Mouse (Mus musculus): Measurements from ENCODE around the gene Gtf2h5. TPM values are rescaled to one million over a fixed set of nuclear protein-coding genes. Genes with fewer than 3 reads are reported as not detected.

Gtf2h5 gene
- 2.9 and 5.9 TPM in 2 replicates for polyA plus RNA-seq (2012; rRNA removed)

DNA sequence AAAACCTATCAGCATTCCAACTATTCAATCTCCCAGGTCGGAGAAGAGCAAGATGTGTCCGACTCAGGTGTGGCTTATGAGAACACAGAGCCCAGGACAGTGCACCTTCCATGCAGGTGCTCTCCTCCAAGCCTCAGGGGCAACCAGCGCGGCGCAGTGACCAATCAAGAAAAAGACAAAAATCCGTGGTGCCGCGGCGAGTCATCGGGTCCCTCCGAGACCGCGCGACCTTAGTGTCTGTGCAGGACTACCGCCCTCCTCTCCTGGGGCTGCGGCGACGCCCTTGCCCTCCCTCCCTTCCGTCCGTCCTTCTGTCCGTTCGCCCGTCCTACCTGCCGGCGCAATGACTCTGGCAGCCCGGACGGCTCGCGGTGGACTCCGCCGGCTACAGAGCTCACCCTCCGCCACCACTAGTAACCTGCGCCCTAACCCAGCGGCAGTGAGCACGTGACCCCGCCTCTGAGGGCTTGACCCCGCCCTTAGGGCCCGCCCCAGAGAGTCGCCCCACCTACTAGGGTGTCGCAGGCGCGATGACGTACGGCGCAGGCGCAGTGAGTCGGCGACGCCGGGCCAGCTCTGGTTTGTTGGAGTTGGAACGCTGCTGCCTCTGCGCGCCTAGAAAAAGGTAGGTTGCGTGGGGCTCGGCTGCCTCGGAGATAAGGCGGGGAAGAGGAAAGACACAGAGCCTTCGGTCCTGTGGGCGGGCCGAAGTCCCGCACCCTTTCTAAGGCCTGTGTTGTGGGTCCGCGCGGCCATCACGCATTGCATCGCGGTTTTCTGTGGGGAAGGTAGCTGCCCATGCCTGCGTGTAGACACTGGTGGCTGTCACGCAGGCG lies at the start of gene Gtf2h5, which contains the start of gene Serac1:
Gene Gtf2h5 (plus strand): TSS at position 500 of the 836 bp plus-strand sequence.
Gene Serac1 (minus strand): TSS at position 455 of the 836 bp plus-strand sequence.
- WGBS, result under 1% methylated on average over 69 of the region's 70 CpGs
- H3K36me3 ChIP-seq (ENCODE audit: control insufficient read depth, insufficient read depth, low read length), result peaks cover 4% of the 10 kb centered on the region
- peak within 1 kb of the TSS; percentile 73 for H3K4me3 ChIP-seq (ENCODE audit: low read depth, low read length)
- H3K27me3 ChIP-seq (ENCODE audit: control insufficient read depth, insufficient read depth, low read length), result no peaks in the 10 kb centered on the region
- H3K4me1 ChIP-seq (ENCODE audit: control insufficient read depth, insufficient read depth, insufficient read length, low read length), result no peaks in the 10 kb centered on the region; the same call in 1 of the 2 replicates
- peak within 1 kb of the TSS; percentile 73 for H3K27ac ChIP-seq (ENCODE audit: insufficient read depth, low read depth, low read length)
- TF ChIP-seq CTCF (IDR thresholded peaks at IDR 0.05; ENCODE audit: extremely low read depth, insufficient read length, insufficient replicate concordance, low read depth, low read length) (no peak), POLR2A (IDR thresholded peaks at IDR 0.05; ENCODE audit: low read depth, low read length) (peak; percentile 91)

DNA sequence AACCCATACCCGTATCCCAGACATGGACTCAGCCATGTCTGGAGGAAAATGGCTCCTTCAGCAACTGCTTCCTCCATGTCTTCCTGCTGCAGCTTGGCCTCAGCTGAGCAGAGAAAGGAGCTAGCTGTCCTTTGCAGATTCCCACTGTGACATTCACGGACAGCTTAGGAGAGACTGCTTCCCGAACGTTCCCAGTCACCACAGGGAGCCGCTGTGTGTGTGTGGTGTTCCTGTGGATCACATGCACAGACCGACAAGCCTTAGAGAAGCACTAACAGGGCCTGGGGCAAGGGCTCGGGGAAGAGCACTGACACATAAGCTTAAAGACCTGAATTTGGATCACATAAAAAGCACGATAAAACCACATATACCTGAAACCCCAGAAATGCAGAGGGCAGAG lies 43.9 kb upstream of the Gtf2h5 start:
- H3K36me3 ChIP-seq (ENCODE audit: control insufficient read depth, insufficient read depth, low read length), result peaks cover 11% of the 10 kb centered on the region
- TF ChIP-seq CTCF (IDR thresholded peaks at IDR 0.05; ENCODE audit: extremely low read depth, insufficient read length, insufficient replicate concordance, low read depth, low read length) (no peak), POLR2A (IDR thresholded peaks at IDR 0.05; ENCODE audit: low read depth, low read length) (no peak)
- H3K27me3 ChIP-seq (ENCODE audit: control insufficient read depth, insufficient read depth, low read length), result no peaks in the 10 kb centered on the region
- H3K27ac ChIP-seq (ENCODE audit: insufficient read depth, low read depth, low read length), result no peak overlapping the region
- H3K4me3 ChIP-seq (ENCODE audit: low read depth, low read length), result no peak overlapping the region
- peaks cover 6% of the 10 kb centered on the region for H3K4me1 ChIP-seq (ENCODE audit: control insufficient read depth, insufficient read depth, insufficient read length, low read length)
- WGBS, result 82% methylated on average over 8 of the region's 8 CpGs

DNA sequence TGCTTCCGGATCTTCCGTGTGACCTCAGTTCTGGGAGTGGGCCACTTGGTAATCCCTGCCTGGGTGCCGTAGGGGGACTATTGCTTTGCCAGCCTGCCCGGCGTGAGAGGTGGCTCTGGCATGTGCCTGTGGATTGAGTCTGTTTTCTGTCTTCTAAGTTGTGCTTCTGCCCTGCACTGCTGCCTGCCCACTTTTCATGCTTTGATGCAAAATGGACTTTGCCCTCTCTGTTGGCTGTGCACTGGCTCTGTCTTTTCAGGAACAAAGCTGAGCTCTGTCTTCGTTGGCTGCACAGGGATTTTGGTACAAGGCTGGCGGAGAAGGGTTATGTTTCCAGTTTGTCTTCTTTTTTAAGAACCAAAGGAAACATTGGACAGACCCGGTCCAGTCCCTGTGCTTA lies 43.1 kb upstream of the Gtf2h5 start:
- 33% methylated on average over 8 of the region's 8 CpGs for WGBS
- Histone ChIP-seq H3K27me3 (ENCODE audit: control insufficient read depth, insufficient read depth, low read length) (no peaks in the 10 kb centered on the region), H3K27ac (ENCODE audit: insufficient read depth, low read depth, low read length) (no peak overlapping the region), H3K4me3 (ENCODE audit: low read depth, low read length) (no peak overlapping the region), H3K36me3 (ENCODE audit: control insufficient read depth, insufficient read depth, low read length) (peaks cover 13% of the 10 kb centered on the region), H3K4me1 (ENCODE audit: control insufficient read depth, insufficient read depth, insufficient read length, low read length) (peaks cover 6% of the 10 kb centered on the region)
- TF ChIP-seq CTCF (IDR thresholded peaks at IDR 0.05; ENCODE audit: extremely low read depth, insufficient read length, insufficient replicate concordance, low read depth, low read length) (no peak), POLR2A (IDR thresholded peaks at IDR 0.05; ENCODE audit: low read depth, low read length) (no peak)

DNA sequence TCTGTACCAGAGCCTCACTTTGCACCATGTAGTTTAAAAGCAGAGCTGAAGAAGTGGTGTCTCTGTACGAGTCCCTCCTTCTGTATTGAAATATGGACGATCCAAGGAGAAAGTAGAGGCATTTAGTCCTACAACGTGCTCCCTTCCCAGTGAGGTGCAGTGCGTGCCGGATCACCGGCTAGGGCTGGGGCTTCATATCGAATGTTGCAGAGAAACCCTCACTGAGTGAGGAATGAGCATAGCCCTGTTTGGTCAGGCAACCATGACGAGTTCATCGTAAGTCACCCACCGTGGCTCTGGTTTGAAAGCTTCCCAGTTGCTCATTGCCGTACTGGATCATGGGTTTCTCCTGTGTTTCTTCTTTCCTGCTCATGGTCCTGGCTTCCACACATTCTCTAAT lies 42.7 kb upstream of the Gtf2h5 start:
- TF ChIP-seq POLR2A (IDR thresholded peaks at IDR 0.05; ENCODE audit: low read depth, low read length) (no peak), CTCF (IDR thresholded peaks at IDR 0.05; ENCODE audit: extremely low read depth, insufficient read length, insufficient replicate concordance, low read depth, low read length) (no peak)
- H3K27ac ChIP-seq (ENCODE audit: insufficient read depth, low read depth, low read length), result no peak overlapping the region
- H3K4me3 ChIP-seq (ENCODE audit: low read depth, low read length), result no peak overlapping the region
- H3K27me3 ChIP-seq (ENCODE audit: control insufficient read depth, insufficient read depth, low read length), result no peaks in the 10 kb centered on the region
- WGBS, result 68% methylated on average over 11 of the region's 11 CpGs
- H3K4me1 ChIP-seq (ENCODE audit: control insufficient read depth, insufficient read depth, insufficient read length, low read length), result peaks cover 6% of the 10 kb centered on the region
- H3K36me3 ChIP-seq (ENCODE audit: control insufficient read depth, insufficient read depth, low read length), result peaks cover 13% of the 10 kb centered on the region

DNA sequence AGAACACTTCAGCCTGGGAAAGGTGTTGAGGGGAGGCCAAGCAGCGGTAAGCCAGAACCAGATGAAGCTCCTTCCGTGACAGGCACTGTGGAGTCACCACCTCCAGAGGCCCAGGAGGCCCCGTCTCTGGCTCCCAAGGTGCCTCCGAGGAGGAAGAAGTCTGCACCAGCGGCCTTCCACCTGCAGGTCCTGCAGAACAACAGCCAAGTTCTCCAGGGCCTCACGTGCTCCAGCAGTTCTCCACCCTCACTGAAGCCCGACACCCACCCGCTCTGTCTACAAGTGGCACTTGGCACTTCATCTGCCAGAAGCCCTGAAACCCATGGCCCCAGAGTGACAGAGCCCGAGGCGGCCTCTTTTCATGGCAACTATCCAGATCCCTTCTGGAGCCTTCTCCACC lies 42.1 kb upstream of the Gtf2h5 start:
- H3K27me3 ChIP-seq (ENCODE audit: control insufficient read depth, insufficient read depth, low read length), result no peaks in the 10 kb centered on the region
- no peak overlapping the region for H3K4me3 ChIP-seq (ENCODE audit: low read depth, low read length)
- WGBS, result 60% methylated on average over 10 of the region's 10 CpGs
- no peak overlapping the region for H3K27ac ChIP-seq (ENCODE audit: insufficient read depth, low read depth, low read length)
- peaks cover 13% of the 10 kb centered on the region for H3K36me3 ChIP-seq (ENCODE audit: control insufficient read depth, insufficient read depth, low read length)
- H3K4me1 ChIP-seq (ENCODE audit: control insufficient read depth, insufficient read depth, insufficient read length, low read length), result peaks cover 6% of the 10 kb centered on the region
- no peak for TF ChIP-seq POLR2A (IDR thresholded peaks at IDR 0.05; ENCODE audit: low read depth, low read length)
- TF ChIP-seq CTCF (IDR thresholded peaks at IDR 0.05; ENCODE audit: extremely low read depth, insufficient read length, insufficient replicate concordance, low read depth, low read length), result no peak

DNA sequence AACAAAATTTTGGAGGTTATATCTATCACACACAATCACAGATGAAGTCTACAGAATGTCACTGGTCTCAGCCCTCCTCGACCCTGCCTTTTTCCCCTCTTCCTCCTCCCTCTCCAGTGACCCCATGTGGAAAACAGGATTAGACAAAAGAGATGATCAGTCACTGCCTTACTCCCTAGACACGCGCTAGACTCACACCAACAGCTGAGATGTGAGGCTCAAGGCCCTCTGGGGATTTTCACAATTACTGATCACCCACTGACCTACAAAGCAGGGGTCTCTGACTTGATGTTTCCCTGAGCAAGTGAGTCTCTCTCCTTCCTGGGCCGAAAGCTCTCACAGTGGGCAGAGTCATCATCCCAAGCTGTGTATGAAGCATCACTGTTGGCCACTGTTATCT lies 26.8 kb upstream of the Gtf2h5 start:
- WGBS, result 81% methylated on average over 4 of the region's 4 CpGs
- no peak for TF ChIP-seq POLR2A (IDR thresholded peaks at IDR 0.05; ENCODE audit: low read depth, low read length)
- TF ChIP-seq CTCF (IDR thresholded peaks at IDR 0.05; ENCODE audit: extremely low read depth, insufficient read length, insufficient replicate concordance, low read depth, low read length), result no peak
- Histone ChIP-seq H3K27ac (ENCODE audit: insufficient read depth, low read depth, low read length) (no peak overlapping the region), H3K36me3 (ENCODE audit: control insufficient read depth, insufficient read depth, low read length) (peaks cover 11% of the 10 kb centered on the region), H3K4me1 (ENCODE audit: control insufficient read depth, insufficient read depth, insufficient read length, low read length) (no peaks in the 10 kb centered on the region), H3K27me3 (ENCODE audit: control insufficient read depth, insufficient read depth, low read length) (no peaks in the 10 kb centered on the region), H3K4me3 (ENCODE audit: low read depth, low read length) (no peak overlapping the region)

- H3K4me3 ChIP-seq (ENCODE audit: low read depth, low read length), result no peak overlapping the region
- 23% methylated on average over 5 of the region's 5 CpGs for WGBS
Observed at GRCm38 (mm10) chr17:6054934-6055355, 24.6 kb upstream of the Gtf2h5 start.

More at GRCm38 (mm10) chr17:6054934-6055355, 24.6 kb upstream of the Gtf2h5 start:
- TF ChIP-seq CTCF (IDR thresholded peaks at IDR 0.05; ENCODE audit: extremely low read depth, insufficient read length, insufficient replicate concordance, low read depth, low read length) (peak; percentile 18; the same call in 1 of the 2 replicates), POLR2A (IDR thresholded peaks at IDR 0.05; ENCODE audit: low read depth, low read length) (no peak)
- Histone ChIP-seq H3K27ac (ENCODE audit: insufficient read depth, low read depth, low read length) (no peak overlapping the region), H3K36me3 (ENCODE audit: control insufficient read depth, insufficient read depth, low read length) (peaks cover 11% of the 10 kb centered on the region), H3K4me1 (ENCODE audit: control insufficient read depth, insufficient read depth, insufficient read length, low read length) (no peaks in the 10 kb centered on the region), H3K27me3 (ENCODE audit: control insufficient read depth, insufficient read depth, low read length) (no peaks in the 10 kb centered on the region)

Data from small intestine, adult 2 months (tissue).